Mouse (Mus musculus) CD4-positive helper T cell, adult 2 months (primary cell): ENCODE results near the gene Acap2.

Source experiments
- DNase-seq: peaks from one replicate; pipeline ENCODE4 v3.0.0-alpha.2; 2012; ENCODE audit warnings: low read depth, missing footprints, low spot score

Gene Acap2

DNA sequence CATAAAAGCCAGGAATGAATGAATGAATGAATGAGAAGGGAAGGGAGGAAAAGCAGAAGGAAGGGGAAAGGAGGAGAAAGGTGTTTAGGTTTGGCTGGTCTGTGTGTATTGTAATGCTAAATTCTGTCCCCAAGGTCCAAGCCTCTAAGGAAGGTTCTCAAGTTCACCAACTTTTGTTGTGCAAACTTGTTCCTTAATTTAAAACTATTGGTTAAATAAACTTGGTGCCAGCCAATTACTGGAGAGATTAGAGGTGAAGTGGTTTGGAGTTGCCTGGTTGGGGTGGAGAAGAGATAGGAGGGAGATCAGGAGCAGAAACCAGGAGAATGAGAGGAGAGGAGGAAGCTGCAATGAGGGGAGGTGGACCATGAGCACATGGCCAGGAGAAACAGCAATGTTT is 31.4 kb downstream of the Acap2 start:
- no peak for DNase-seq

DNA sequence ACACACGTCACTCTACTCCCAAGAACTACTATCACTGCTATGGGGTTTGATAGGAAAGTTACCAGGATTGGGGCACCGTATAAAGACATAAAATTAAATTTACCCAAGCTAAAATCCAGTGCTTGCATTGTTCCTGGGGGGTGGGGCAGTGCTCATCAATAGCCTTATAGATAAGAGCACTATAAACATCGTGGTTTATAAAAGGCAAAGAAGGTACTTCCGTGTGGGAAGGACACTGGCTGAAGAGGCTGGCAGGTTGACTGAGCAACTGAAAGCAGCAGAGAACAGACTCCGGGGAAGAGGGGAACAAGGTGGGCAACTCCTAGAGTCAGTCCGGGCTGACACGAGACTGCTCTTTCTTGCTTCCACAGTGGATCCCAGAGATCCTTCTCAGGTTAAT is 33.1 kb downstream of the Acap2 start:
- no peak for DNase-seq

DNA sequence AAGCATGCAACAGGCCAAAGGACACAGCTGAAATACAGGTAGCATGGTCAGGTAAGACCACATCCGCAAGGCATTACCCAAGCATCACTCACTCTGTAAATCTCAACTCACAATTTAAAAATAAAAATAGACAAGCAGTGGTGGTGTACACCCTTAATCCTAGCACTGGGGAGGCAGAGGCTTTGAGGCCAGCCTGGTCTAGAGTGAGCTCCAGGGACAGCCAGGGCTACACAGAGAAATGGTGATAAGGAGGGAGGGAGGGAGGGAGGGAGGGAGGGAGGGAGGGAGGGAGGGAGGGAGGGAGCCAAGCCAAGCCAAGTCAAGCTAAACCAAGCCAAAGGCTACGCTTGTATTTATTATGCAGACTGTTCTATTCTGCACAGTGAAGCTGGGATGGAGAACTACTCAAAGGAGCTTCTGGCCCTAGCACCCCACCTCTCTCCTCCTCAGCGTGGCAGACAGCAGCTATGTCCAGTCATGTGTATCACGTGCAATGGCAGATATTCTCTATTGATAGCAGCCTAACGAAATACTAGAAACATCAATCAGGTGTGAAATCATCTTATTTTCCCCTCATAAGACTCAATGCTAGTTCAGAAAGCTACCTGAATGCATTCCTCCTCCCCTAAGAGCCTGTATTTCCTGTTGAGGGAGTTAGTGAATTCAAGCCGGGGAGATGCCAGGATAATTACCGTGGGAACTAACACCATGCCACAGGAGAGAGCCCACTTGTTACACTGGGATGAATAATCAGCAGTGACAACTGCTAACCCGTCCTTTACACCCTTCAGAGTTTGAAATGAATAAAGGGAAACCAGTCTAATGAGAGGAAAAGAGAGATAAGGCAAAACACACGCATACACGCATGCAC is 33.8 kb downstream of the Acap2 start:
- DNase-seq: no peak

DNA sequence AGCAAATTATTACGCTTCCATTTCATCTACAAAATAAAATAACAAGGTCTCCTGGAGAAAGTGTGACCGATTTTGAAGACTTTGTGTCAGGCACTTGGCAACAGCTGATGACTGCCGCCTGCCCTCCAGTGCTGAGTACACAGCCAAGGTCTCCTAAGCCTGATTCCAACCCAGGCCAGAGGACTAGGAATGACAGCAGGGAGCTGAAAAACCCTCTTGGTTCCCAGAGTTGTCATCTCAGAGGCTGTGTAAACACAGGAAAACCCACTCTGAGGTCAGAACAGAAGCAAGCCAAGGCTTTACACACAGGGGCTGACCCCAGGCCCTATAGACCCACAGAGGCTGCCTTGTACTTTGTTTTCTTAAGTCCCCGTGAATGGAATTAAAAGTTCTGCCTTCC is 35.1 kb downstream of the Acap2 start:
- DNase-seq: no peak

DNA sequence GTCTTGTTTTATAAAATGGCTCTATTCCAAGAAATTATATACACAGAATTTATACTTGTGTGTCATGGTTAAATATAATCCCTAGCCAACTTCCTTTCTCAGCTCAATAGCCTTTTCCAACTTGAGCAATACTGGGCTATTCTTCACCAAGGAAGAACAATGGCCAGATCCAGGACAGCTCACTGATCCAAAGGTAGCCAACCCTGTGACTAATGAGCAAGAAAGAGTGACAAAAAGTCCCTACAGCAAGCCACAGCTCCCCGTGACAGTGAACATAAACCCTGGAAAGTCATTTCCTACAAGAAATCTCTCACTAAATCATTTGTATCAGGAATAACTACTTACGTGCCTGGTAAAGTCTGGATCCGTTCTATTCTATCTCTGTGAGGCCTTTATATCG is 35.6 kb downstream of the Acap2 start:
- DNase-seq: no peak

DNA sequence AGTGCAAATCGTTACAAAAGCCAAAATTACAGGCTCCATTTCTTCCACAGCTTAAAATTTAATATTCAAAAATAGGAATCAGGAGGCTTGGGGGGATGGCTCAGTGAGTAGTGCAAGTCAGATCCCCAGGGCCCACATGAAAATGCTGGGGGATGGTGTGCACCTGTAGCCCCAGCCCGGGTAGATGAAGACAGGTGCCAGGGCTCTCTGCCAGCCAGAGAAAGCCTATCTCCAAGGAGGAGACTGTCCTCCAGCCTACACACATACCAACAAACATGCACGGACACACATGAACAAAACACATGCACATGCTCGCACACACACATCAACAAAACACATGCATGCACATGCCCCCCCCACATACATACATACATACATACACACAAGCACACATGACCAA is 36.9 kb downstream of the Acap2 start:
- no peak for DNase-seq

DNA sequence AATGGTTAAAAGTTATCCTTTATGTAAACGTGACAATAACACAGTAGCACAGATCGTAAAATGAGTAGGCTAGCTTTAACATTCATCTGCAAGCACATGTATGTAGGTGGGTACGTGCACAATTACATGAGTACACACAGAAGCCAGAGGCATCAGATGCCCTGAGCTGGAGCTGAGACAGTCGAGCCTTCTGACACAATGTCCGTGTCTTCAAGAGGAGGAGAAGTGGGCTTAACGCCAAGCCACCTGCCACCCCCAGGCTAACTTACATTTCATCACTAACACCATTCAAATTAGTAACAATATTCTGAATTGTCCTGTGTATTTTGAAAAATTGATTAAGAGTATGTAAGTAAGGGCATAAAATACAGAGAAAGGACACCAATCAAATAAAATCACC is 40.6 kb downstream of the Acap2 start:
- DNase-seq: no peak

DNA sequence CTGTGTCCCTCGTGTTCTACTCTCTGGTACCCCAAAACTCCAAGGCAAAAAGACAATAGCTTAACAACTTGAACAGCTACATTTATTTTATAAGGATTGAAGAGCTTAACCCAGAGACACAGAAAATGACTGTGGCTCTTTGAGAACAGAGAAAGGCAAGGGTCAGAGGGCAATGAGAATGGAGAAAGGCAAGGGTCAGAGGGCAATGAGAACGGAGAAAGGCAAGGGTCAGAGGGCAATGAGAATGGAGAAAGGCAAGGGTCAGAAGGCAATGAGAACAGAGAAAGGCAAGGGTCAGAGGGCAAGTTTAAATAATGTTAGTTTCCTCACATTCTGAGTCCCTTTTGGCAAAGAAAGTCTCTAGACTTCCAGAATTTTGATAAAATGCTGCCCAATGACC is 41.6 kb downstream of the Acap2 start:
- DNase-seq: no peak

DNA sequence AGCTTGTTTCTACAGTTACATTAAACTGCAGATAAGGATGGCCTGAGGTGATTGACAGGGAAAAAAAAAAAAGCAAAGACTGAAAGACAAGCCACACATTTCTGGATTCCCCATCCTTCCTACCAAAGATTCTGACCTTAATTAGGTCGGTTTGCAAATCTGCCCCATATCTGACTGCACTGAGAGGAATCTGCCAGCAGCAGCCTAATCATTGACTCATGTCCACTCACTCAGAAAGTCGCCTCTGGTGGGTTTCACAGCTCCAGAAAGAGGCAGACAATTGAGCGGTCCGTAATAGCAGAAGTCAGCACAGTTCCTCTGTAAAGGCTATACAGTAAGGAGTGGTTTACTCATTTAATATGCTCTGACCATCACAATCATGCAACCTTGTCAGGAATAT is 51.2 kb downstream of the Acap2 start:
- no peak for DNase-seq

DNA sequence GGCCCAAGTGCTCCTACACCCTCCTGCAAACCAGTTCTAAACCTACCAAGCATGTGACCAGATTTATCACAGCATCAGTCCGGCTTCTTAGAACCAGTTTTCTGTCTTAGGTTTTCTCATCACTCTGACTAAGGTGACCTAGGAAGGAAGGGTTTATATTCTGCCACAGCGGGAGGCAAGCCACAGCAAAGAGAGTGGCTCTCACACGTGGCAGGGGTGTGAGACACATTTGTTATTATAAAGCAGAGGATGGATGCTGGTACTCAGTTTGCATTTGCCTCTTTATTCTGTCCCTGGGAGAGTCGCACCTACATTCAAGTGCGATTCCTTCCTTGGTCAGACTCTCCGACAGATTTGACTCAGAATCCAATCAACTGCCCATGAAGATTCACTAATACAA is 52.2 kb downstream of the Acap2 start:
- DNase-seq: no peak

DNA sequence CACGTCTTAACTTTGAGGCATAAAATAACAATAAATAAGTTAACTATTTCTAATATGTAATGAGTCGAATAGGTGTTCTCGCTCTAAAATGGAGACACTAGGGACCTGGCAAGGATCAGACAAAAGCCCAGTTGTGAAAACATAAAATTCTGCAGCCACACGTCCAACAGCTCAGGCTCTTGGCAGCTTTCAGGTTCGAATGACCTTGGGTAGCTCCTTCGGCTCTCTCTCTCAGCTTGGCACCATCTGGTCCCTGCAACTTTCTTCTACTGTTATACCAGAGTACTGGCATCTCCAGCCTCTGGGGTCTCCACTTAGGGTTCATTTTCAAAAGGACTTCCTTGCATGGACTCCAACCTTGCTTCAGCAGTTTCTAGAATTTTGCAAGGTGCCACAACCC is 53.3 kb downstream of the Acap2 start:
- DNase-seq: no peak

DNA sequence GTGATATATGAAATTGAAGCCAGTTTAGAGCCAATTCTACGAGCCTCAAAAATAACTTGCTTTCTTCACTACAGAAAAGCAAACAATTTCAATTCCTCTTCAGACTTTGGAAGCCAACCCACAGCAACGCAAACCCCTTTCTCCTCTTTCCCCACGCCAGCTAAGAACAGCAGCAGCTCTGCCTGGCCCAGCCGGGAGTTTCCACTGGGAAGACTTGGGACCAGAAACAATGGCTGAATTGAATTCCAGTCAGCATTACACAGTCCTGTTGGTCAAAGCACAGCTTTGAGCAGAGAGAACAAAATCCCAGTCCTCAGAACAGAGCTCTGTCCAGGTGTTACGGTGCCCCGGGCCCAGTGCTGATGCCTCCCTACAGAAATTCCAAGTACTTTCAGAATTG is 59.1 kb downstream of the Acap2 start:
- DNase-seq: no peak

DNA sequence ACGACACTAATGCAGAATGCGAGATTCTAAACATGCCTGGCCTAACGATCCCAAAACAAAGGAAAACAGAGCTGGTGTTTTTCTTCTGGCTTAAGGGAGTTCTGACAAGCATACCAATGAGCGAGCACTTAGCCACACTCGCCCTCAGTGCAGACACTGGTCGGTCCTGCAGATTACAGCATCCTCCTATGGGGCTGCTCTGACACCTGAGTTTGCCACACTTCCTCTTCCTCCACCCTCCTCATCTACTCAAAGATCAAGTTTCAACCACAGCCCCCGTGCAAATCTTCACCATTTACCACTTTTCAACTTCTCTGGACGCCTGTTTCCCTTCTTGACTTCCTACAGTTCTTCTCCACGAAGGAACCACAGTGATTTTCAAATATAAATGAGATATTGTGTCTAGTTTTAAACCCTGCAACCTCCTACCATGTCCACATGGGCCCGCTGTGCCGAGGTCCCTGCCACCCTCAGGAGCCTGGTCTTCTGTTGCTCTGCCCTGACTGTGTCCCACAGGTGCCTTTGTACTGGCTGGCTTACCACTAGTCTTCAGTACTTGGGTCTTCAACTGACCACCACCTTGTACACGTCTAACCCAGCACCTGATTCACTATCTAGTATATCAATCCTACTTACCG is 64.3 kb downstream of the Acap2 start:
- DNase-seq: peak; percentile 37

DNA sequence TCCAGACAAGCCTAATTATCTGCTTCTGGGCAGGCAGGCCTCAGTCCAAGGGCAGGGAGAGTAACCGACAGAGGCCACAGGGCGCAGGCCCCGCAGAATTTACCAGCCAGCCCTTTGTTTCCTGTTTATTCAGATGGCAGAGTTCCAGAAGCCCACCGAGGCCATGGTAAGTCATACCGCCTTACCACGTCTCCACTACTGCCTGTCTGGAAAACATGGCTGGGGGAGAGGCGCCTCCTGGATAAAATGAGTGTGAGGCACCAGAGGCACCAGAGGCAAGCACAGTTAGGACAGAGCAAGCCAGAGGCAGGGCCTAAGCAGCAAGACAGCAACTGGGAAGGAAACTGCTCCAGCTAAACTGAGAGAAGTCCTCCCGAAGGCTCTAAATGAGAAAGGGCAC is 65.5 kb downstream of the Acap2 start:
- no peak for DNase-seq

DNA sequence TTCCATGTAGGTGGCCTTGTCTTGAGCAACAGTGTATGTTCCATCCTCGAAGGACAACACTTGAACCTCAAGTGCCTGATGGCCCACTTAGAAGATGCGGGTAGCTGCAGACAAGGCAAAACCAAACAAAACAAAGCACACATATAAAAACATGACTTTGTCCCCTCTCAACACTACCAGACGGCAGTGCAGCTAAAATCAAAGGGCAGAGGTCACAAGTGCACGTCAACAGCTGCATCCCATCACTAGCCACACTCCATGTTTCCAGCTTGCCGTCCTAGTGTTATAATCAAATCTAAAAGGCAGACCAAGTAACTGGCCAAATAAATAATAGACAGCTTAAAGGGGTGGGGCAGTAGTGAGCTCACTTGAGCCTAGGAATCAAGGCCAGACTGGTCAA is 69.5 kb downstream of the Acap2 start:
- DNase-seq: no peak

DNA sequence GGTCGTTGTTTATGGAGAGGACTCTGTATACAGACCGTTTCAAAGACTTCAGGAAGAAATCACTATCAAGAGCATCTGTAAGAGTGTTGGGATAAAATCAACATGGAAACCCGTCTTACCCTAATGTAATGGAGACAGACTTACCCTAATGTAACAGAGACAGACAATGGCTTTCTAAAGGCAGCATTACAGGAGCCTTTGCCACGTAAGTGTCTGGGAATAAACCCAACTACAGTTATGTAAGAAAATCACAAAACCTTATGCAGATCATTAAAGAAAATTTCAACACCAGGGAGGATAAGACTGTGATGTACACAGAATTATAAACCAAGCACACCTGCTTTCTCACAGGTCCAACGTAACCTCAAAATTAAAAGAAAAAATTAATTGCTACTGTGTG is 72.9 kb downstream of the Acap2 start:
- DNase-seq: no peak

DNA sequence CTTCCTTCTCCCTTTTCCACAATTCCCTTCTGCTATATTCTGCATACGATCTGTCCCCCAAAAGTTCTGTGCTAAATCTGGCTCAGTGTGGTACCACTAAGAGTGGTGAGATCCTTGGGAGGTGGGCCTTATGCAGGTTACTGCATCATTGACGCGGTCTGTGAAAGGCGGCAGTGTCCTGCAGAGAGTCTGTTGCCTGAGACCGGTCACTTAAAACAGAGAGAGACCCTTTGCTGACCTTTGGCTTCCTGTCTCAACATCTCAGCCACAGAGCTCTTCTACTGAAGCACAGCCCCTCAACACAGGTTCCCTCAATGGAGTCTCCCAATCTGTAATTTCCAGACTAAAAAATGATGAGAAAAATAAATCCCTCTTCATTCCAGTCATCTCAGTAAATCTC is 76.1 kb downstream of the Acap2 start:
- DNase-seq: no peak

DNA sequence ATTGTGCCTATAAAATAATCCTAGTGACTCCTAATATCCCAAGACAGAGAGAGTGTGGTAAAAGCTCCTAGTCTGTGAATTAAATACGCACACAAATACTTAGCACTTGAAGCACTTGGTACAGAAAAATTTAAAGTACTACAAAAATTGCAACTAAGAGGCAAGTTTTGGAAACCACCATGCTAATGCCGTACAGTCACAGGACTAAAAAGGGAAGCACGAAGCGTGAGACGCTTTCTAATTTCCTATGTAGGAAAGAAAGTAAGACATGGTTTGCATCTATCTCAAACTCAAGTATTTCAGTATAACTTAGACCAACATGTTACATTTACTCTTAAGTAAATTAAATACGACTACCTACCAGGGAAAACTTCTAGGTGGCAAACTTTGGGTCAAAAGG is 79.4 kb downstream of the Acap2 start:
- DNase-seq: no peak

DNA sequence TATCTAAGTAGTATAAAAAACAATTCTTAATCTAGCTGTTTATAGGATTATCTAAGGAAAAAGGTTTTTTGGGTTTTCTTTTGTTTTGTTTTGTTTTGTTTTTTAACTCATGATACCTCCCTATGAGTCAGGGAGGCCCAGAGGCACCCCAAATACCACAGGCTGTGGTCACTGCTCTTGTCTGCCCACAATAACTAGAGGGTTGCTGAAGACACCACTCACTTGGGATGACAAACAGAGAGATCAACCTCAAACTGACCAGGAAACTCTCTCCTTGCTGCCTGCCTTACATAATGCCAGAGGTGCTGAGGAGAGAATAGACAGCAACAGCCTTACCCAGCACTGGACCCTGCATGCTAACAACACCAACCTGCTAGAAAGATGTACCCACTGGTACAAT is 87.4 kb downstream of the Acap2 start:
- DNase-seq: no peak

DNA sequence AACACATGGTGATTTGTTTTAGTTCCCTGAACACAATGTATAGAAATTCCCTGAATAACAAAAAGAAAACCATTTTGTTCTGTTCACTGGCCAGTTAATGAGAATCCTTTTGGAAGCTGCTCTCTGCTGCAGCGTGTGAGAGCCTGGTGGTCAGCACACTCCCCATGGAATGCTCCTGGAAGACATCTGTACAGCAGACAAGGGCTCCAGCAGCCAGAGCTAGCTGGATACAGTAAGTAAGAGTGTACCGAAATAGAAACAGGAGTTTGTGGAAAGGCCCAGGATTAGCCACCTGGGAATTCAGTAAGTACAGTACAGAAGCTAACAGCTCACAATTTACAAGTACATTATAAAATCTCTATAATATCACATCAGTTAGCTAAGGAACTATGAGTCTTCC is 99.7 kb downstream of the Acap2 start:
- DNase-seq: no peak

DNA sequence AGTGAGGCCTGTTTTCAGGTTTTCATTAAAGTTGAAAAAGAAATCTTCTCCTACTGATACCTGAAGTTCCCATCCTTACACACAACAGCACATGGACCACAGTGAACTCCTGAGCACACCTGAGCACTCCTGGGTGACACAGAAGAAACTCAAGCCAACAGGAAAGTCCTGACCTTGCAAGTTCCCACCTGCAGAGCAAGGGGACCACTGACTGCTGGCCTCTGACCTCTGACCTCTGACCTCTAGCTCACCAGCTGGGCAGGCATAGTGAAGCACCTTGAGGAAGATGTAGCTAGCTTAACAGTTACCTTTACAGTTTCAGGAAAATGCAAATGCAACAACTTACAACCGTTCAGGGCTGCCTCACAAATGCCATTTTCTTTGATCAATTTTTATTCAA is 101.1 kb downstream of the Acap2 start:
- no peak for DNase-seq

DNA sequence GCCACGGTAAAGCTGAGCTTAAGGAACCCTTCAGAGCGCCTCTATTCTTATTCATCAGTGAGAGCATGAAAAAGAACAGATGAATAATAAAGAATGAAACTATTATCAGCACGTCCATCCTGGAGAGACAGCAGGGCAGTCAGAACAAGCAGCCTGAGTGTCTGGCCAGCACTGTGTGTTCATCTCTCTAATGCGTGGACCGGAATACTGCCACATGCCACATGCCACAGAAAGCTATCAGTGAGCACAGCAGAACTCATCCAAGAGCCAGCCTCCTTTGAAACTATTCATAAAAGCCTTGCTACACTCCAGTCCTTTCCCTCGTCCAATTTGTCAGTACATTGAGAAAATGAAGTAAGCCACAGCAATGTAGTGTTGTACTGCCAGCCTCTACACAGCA is 107.0 kb downstream of the Acap2 start:
- DNase-seq: no peak

DNA sequence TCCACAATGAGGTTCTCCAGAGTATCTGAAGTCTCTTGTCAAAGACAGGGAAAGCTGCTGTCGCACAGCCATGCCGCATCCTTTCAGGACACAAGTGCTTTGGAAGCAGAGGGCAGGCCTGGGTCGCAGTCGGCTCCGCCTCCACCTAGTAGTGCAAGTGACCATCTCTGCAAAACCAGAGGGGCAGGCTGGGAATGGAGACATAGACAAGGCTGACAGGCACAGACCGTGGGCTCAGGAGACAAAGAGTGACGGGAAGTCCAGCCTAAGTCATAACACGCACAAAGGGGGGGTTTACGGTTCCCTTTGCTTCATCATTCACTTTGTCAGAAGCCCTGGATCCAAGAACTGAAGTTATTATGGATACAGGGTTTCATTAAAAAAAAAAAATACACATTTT is 107.9 kb downstream of the Acap2 start:
- DNase-seq: peak; percentile 3

DNA sequence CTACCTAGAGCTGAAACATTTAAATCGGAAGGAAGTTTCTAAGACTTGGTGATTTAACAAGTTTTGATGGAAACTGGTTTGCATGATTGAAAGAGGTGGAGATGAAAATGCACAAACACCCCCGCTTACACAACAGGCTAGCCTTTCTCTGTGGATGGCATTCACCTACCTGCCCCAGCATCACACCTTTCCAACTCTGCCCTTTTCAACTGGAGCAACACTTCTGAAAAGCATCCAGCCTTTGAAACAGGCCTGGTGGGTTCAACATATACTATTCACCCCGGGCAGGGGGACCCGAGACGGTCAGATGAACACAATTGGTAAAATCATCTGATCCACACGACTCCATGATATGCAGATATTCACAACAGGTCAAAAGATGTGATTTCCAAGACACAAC is 119.2 kb downstream of the Acap2 start:
- DNase-seq: no peak
